Mouse (Mus musculus): ENCODE measurements around the gene Cdkn2d.
"Not testable (repeated sequence)": the region's sequence is repeated elsewhere in the genome, so short reads cannot be mapped to it uniquely, and the experiment has no call there.

Gene Cdkn2d

GRCm38 (mm10) chr9:21318792-21319191 lies 27.6 kb upstream of the Cdkn2d start:
- no peak for DNase-seq (ENCODE audit: low spot score in 2 of 2)

DNA sequence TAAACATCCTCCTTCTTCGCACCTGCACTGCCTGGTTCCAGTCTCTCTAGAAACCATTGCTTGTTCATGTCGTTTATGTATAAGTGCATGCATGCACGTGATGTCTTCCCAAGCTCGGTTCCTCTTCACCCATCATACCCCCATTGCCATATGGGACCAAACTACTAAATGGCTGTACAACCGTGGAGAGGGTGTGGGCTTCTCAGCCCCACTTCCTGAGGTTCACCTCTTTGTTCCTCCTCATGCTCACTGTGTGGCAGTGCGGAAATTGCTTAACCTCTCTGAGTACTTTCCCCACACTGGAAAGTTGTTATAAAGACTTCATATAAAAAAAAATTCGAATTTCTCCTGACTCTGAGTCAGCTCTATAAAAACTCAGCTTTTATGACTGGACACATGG lies 25.5 kb upstream of the Cdkn2d start:
- DNase-seq (ENCODE audit: low spot score in 2 of 2): no peak

DNA sequence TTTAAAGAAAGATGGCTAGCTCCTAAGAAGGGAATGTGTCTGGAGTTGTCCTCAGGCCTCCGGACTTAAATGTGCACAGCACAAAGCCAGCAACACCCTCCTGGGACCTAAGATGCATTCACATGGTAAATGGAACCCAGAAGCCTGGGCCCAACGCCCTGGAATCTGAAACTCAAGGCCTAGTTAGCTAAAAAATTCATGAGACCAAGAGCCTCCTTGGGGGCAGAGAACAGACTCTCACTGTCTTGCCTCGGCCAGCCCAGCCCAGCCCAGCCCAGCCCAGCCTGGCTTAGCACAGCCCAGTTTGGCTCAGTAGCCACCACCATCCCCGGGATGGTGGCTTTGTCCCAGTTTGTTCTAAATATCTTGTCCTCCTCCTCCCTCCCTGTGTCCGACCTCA lies 24.2 kb upstream of the Cdkn2d start:
- no peak for DNase-seq (ENCODE audit: low spot score in 2 of 2)

DNA sequence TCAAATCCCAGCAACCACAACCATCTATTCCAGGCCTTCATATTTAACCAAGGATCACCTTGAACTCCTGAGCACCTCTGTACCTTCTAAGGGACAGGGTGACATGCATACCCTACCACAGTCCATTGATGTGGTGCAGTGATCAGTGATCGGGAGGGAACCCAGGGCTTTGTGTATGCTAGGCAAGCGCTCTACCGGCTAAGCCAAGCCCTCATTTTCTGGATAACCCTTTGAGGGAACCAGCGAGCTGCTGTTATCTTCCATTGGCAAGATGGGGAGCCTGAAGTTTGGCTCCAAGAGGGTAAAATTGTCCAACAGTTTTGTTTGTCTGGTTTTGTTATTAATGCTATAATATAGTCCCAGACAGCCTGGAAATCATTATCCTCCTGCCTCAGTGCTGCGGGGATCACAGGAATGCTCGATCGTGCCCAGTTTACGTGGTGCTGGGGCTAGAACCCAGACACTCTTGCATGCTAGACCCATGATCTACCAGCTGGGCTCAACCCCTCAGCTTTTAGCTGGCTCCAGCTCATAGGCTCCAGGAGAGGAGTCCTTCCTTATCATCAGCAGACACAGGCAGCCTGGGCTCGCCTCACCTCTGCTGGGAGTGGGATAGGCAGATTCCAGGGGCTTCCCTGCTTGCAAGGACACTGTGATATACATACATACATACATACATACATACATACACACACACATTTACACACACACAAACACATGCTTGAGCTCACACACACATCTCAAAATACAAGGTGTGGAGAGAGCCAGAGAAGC lies 23.3 kb upstream of the Cdkn2d start:
- DNase-seq (ENCODE audit: low spot score in 2 of 2): no peak

GRCm38 (mm10) chr9:21313394-21313793 lies 22.2 kb upstream of the Cdkn2d start:
- peak; percentile 75 to 81 for DNase-seq (ENCODE audit: low spot score in 2 of 2)

DNA sequence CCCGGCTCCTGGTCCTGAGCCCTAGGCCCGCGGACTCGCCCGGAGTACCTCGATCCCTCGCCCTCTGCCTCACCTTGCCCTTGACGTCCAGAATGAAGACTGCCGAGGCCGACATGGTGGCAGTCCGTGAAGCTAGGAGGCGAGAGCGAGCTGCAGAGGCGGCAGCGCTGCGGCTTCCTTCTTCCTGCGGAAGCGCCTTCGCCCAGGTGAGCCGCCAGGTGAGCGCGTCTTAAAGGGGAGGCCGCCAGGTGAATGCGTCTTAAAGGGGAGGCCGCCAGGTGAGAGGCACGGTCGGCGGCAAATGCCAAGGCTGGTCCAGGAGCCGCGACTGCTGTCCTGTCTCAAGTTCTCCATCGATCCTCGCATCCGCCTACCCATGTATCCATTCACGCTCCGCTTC lies 20.9 kb upstream of the Cdkn2d start, which contains the start of gene Ap1m2:
Gene Ap1m2, minus strand, starts transcription at position 204 of the 400 bp plus-strand sequence.
- no peak for DNase-seq (ENCODE audit: low spot score in 2 of 2)

DNA sequence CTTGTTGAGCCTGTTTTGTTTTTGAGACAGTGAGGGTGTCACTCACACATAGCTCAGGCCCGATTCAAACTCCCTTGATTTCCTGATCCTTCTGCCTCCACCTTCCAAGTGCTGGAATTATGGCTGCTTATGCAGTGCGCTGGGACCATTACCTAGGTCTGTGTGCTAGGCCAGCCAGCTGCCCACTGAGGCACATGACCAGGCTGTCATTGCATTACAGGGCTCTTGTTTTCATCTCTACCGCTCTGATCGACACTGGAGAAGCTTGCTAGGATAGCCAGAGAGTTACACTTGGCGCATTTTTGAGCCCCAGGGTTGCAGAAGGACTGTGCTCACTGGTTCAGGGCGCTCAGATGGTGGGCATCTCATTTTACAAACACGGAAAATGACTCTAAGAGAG lies 20.5 kb upstream of the Cdkn2d start:
- DNase-seq (ENCODE audit: low spot score in 2 of 2): no peak

DNA sequence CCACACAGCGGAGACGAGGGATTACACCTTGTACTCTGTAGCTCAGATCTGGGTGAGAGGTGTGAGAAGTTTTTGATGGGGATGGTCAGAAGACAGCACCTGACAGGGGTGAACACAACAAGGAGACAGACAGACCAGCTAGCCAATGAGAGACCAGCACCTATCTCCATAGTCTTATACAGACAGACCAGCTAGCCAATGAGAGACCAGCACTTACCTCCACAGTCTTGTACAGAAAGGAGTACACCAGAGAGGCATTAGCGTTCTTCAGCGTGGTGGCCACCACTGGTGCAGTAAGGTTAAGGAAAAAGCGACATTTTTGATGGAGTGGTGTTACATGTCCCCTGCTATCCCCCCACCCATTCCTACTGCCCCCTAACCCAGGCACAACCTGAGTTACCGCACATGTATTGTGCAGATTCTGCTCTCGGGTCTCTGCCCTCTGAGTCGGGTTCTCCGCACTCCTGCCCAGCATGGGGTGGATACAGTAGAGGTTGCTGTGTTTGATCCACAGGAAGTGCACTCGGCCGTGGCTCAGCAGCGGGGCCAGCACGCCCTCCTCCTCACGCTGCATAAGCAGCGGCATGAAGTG lies 18.0 kb upstream of the Cdkn2d start:
- DNase-seq (ENCODE audit: low spot score in 2 of 2): no peak

GRCm38 (mm10) chr9:21305065-21305464 lies 13.9 kb upstream of the Cdkn2d start:
- no peak for DNase-seq (ENCODE audit: low spot score in 2 of 2)

DNA sequence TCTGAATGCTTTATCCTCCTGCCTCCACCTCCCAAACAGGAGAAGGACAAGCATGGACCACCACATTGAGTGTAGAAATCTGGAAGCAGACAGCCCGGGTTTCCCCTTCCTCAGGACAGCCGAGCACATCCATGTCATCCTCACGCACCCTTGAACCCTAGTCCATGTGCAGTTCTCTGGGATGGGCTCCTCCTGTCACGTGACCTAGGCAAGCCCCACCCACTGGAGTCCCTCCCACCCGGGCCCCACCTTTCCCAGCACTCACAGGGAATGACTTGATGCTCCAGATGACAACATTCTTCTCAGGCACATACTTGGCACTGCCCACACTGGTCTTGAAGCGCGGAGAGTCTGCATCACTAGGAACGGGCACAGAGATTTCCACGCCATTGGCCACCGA lies 7.8 kb upstream of the Cdkn2d start:
- DNase-seq (ENCODE audit: low spot score in 2 of 2): no peak

GRCm38 (mm10) chr9:21292271-21292670 lies 1.1 kb upstream of the Cdkn2d start:
- no peak for DNase-seq (ENCODE audit: low spot score in 2 of 2)

GRCm38 (mm10) chr9:21291868-21292267 lies 661 bp upstream of the Cdkn2d start:
- DNase-seq (ENCODE audit: low spot score in 2 of 2): not testable (repeated sequence)

DNA sequence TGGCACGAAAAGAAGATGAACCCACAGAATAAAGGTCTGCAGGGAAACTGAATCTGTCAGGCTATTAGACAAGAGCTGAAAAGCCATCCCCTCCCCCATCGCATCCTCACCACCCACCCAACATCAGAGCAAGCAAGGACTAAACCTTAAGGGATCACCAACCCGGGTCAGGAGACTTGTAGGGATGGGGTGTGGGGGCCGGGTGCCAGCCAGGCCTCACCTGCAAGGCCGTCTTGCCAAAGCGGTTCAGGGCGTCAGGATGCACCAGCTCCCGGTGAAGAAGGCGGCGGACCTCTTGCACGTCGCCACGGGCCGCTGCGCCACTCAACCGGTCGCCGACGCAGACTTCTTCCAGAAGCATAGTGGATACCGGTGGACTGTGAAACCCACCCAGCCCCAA lies 618 bp downstream of the Cdkn2d start:
- DNase-seq (ENCODE audit: low spot score in 2 of 2): peak in 1 of 2 experiments; percentile 70

- DNase-seq (ENCODE audit: low spot score in 2 of 2): no peak
Observed at GRCm38 (mm10) chr9:21289337-21289671, 1.9 kb downstream of the Cdkn2d start.

DNA sequence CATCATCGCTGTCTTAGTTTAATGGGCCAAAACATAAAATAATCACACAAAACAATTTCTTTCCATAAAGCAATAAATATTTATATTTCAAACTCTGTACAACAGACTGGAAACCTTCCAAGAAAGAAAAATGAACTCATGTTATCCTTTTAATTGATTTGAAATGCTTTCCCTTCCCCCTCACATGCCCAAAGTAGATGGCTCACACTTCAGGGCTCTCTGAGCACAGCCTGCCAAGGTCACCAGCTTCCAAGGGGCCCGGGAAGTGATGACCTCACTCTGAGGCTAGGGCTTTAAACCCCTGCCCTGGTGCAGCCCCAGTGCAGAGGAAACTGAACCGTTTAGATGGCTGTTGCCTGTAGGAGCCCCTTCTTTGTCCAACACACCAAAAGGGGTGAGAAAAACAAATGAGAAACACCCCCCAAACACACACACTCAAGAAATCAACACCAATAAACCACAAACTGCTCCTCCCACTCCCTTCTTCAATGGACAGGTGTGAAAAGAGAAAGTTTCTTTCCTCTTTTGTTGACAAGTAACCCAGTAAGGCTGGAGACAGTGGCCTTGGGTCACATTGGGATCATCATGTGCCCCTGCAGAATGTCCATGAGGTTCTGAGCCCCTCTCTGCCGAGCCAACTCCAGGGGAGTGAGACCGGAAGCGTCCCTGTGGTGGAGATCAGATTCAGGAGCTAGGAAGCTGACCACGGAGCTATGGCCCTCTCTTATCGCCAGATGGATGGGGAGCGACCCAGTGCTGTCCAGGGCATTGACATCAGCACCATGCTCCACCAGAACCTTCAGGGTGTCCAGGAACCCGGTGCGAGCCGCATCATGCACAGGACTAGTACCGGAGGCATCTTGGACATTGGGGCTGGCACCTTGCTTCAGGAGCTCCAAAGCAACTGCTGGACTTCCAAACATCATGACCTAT lies 2.5 kb downstream of the Cdkn2d start:
- DNase-seq (ENCODE audit: low spot score in 2 of 2): no peak

- DNase-seq (ENCODE audit: low spot score in 2 of 2): peak; percentile 96 to 97
Observed at GRCm38 (mm10) chr9:21287571-21288402, 3.4 kb downstream of the Cdkn2d start, which contains the start of gene Kri1. Gene Kri1, minus strand, starts transcription at chr9:21287969.

DNA sequence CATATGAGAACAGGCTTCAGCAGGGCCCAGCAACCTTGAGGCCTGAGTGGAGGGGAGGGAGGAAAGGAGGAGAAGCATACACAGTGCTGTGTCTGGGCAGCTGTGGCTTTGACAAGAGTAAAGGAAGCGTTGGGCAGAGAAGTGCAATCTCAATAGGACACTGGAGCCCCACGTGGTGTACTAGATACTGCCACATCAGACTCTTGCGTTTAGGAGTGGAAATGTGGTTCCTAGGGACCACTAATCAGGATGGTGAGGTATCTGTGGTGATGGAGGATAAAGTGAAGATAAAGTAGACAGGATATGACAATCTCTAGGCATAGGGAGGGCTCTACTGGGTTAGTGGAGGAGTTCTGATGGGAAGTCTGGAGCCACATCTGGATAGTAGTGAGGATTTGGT lies 4.5 kb downstream of the Cdkn2d start:
- no peak for DNase-seq (ENCODE audit: low spot score in 2 of 2)

- no peak for DNase-seq (ENCODE audit: low spot score in 2 of 2)
Observed at GRCm38 (mm10) chr9:21283994-21284393, 7.2 kb downstream of the Cdkn2d start.

DNA sequence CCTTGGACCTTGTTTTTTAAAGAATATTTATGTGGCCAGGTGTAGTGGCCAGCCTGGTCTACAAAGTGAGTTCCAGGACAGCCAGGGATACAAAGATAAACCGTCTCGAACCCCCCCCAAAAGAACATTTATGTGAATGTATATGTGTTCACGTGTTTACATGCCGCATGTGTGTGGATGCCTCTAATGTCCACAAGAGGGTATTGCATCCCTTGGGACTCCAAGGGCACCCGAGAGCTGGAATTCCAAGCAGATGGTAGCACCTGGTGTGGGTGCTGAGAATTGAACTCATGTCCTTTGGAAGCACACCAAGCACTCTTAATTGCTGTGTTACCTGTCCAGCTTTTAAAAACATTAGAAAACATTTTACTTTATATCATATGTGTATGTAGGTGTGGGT lies 7.6 kb downstream of the Cdkn2d start:
- DNase-seq (ENCODE audit: low spot score in 2 of 2): no peak

- DNase-seq (ENCODE audit: low spot score in 2 of 2): no peak
Observed at GRCm38 (mm10) chr9:21277776-21278175, 13.4 kb downstream of the Cdkn2d start.

DNA sequence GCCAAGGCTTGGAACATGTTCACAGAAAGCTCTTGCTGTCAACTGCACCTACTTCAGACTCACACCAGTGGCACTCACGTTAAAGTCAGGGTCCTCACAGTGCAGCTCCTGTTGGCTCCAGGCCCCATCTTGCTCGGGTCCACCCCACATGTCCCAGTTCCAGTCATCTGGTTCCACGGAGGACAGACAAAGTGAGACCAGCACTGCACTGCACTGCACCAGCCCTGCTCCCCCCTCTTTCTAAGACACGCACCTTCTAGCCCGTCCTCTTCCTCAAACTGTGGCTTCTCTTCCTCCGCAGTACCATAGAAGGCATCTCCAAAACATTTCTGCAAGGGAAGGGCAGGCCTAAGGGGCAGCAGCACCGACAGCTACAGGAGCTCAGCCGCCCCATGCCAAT lies 14.9 kb downstream of the Cdkn2d start:
- DNase-seq (ENCODE audit: low spot score in 2 of 2): no peak

- DNase-seq (ENCODE audit: low spot score in 2 of 2): no peak
Observed at GRCm38 (mm10) chr9:21275727-21276126, 15.5 kb downstream of the Cdkn2d start.

Measured in right cerebral cortex, adult 2 months (tissue).